Mouse (Mus musculus) liver, postnatal 0 days (tissue): Measurements from ENCODE around the gene Htr1b.

ENCODE experiments used
- CTCF ChIP-seq: sonication (generic); IDR thresholded peaks from 2 replicates; pipeline ENCODE4 v1.5.1; 2016; ENCODE audit warnings: antibody characterized with exemption, low read depth
- EP300 ChIP-seq: IDR thresholded peaks from 2 replicates; pipeline ENCODE4 v1.6.1; 2016; ENCODE audit warnings: antibody characterized with exemption, low read depth, mild to moderate bottlenecking

DNA sequence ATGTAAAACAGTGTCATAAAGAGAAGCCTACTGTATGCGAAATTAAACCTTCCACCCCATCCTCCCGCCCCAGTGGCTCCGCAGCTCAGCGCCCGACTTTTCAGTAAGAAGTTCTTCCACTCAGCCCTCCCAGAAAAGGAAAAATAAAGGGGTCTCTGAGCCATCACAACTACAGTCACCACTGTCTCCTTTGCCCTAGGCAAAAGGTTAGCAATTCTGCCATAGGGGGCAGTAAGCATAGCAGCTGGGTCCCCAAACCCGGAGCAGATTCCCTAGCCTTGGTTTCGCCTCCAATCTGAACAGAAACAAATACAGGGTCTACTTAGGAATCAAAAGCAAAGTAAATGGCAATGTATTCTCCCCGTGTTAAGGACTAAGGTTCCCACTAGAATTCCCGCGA is 535 bp upstream of the Htr1b start:
- TF ChIP-seq CTCF: no peak
- no peak for TF ChIP-seq EP300
